Mouse (Mus musculus) left cerebral cortex, postnatal 14 days (tissue): ENCODE measurements around the gene Ptpn1. TPM values are rescaled to one million over a fixed set of nuclear protein-coding genes. Genes with fewer than 3 reads are reported as not detected.

Experiments used
- DNase-seq, 2 experiments: peaks; one replicate each; pipeline ENCODE4 v3.0.0; 2021 to 2022; ENCODE audit warnings: low spot score in 2 of 2, mixed read lengths in 1 of 2
- intact Hi-C: fragments of 180-260 bp; cut with DNase I; formaldehyde crosslinking; loops from one replicate; pipeline ENCODE4 v1.15.1; 2025
- total RNA-seq, 2 experiments: library from RNA; stranded (reverse); gene quantifications; 2 replicates each; pipeline ENCODE4 v1.2.3; 2021

The Ptpn1 gene
- total RNA-seq, 2 experiments from 2014 or later = 62.3 to 66.7 TPM

- intact Hi-C loops = no loop called here
- no peak for DNase-seq
These were observed 64.9 kb downstream of the Ptpn1 start for GRCm38 (mm10) chr2:167996672-167997215.

DNA sequence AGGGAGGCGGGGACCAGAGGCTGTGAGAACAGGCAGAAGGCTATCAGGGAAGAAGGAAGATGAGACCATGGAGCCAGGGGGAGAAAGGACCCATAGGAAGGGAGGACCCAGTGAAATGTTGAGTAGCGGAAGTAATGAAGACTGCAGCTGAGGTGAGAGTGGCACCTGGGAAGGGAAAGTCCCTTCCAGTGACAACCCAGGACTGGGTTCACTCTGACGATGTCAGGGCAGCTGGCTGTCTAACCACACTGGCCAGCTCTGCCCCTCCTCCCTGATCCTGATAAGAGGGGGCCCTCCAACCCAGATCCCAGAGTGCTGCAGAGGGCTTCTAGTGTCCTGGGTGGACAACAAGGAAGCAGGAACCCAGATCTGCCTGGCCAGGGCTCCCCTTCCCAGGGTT, 65.7 kb downstream of the Ptpn1 start:
- no peak for DNase-seq
- intact Hi-C loops = no loop called here

GRCm38 (mm10) chr2:167999145-167999743, 67.4 kb downstream of the Ptpn1 start:
- intact Hi-C loops = no loop called here
- no peak for DNase-seq

DNA sequence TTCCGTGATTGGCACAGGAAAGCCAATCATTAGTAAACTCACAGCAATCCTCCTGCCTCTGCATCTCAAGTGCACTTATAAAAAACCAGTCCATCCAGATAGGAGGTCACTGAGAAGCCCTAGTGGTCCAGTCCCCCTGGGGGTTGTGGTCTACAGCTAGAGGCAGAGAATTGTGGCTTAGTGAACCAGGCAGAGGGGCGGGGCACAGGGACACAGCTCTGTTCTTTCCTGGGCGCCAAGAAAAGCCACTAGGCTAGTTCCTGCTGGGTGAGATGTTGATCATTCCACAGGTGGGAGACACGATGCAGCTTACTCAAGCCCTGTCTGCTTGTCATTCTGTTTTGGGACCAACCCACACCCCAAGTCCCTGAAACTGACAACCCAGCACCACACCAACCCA, 70.3 kb downstream of the Ptpn1 start:
- DNase-seq = no peak
- intact Hi-C loops = no loop called here

DNA sequence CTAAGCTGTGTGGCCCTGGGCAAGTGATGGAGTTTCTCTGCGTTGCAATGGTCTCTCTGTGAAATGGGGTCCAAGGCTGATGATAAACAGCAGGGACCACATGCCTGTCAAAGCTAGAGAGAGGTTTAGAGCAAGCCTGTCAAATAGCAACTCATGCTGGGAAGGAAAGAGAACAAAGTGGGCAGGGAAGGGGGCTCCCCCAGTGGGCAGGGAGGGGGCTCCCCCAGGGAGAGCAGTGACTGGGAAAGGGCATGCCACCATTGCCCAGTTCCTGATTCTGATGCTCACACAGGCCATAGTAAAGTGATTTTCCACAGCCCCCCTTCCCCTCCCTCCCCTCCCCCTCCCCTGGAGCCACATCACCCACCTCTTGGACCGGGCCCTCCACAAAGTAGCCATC, 71.0 kb downstream of the Ptpn1 start:
- intact Hi-C loops = no loop called here
- DNase-seq = no peak

DNA sequence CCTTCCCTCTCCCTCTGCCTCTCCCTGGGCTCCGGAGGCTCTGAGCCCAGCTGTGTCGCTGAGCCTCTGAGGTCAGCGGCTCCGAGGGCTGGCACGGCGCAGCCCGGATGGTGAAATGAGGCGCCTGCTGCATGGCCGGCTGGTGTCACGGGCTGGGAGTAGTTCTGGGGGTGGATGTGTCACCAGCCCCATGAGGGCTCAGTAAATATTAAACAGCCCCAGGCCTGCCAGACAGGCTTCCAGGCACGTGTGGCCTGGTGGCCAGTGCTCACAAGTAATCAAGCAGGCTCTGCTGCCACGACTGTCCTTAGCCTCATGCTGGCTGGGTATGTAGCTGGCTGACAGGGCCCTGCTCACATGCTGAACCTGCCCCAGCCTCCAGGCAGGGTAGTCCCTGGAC, 71.6 kb downstream of the Ptpn1 start:
- DNase-seq = no peak
- intact Hi-C loops = no loop called here

GRCm38 (mm10) chr2:168004369-168004768, 72.5 kb downstream of the Ptpn1 start:
- no peak for DNase-seq
- intact Hi-C loops = no loop called here

DNA sequence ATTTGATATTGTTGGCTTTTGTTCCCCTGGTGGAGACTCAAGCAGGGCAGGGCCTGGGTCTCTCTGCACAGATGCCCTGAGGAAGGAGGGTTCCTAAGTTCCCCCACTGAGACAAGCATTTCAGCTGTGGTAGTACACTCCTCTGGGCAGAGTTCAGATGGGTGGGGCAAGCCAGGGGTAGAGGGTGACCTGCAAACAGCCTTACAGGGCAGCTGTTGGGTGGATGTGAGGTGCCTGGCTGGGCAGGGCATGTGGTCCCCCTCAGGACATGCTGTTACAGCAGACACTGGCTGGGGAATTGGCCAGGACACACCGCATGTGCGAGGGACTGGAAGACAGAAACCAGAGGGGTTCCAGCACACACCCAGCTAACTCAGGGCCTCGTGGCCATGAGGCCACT, 73.1 kb downstream of the Ptpn1 start:
- DNase-seq = no peak
- intact Hi-C loops = no loop called here

DNA sequence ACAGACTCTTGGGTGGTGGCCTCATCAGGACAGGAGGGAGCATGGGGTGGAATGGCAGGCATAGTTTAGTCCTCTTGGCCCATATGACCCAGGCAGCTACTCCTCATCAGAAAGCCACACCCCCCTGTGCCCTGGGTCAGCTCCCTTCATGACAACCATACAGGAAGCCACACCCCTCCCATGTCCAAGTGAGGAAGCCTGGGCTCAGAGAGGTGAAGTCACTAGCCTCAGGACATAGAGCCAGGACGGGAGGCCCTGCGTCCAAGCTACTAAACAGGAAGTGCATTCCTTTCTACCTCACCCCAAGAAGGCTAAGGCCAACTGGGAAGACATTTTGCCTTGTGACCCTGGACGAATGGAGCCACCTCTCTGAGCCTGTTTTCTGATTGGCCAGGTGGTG, 73.8 kb downstream of the Ptpn1 start:
- intact Hi-C loops = no loop called here
- no peak for DNase-seq

GRCm38 (mm10) chr2:168006489-168006888, 74.6 kb downstream of the Ptpn1 start:
- DNase-seq = no peak
- intact Hi-C loops = no loop called here

DNA sequence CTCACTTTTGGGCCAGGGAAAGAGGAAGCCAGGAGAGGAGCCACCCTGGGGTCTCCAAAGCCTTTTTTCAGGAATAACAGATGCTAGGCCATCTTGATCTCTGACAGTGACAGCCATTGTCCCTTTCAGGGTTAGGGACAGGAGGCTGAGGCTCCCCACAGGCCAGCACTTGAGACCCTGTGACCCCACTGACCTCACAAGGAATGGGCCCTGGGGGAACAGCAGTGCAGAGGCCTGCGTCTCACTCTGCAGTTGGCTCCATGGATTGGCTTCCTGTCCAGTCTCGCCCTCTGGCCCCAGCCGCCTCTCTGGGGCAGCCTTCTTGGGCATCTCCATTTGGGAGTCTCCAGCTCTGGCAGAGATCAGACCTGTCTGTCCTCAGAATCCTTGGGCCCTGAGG, 76.3 kb downstream of the Ptpn1 start:
- DNase-seq = no peak
- intact Hi-C loops = no loop called here

- intact Hi-C loops = loop anchor here (10.0 kb wide), 1 partner anchor 325 kb away; the partner anchor contains the start of genes Cebpb and Tmem189
- DNase-seq = peak; percentile 52 to 75
These were observed 78.2 kb downstream of the Ptpn1 start, which contains the start of gene Ripor3 for GRCm38 (mm10) chr2:168009936-168010668. Ripor3 (minus strand) TSS chr2:168010618.

GRCm38 (mm10) chr2:168010893-168011292, 79.0 kb downstream of the Ptpn1 start:
- intact Hi-C loops = loop anchor here (10.0 kb wide), 1 partner anchor 326 kb away; the partner anchor contains the start of genes Cebpb and Tmem189
- DNase-seq = no peak

DNA sequence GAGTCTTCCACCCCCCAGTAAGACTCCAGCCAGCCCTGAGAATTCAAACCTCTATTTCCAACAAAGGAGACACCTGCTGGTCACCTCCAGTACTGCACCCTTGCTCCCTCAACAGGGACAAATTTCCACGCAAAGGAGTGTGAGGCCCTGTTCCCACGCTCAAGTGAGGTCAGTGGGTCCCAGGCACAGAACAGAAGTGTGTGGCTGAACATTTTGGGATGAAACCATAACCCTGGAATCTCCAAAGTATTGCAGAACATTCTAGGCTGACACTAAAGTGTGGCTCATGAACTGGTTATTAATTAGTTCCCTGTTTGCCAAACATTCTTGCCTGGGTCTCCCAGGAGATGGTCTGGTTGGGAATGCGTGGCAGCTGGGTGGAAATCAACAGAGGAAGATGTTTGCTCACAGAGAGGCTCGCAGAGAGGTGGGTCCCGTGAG, 85.1 kb downstream of the Ptpn1 start:
- intact Hi-C loops = loop anchor here (10.0 kb wide), 1 partner anchor 332 kb away; the partner anchor contains the start of genes Cebpb and Tmem189

DNA sequence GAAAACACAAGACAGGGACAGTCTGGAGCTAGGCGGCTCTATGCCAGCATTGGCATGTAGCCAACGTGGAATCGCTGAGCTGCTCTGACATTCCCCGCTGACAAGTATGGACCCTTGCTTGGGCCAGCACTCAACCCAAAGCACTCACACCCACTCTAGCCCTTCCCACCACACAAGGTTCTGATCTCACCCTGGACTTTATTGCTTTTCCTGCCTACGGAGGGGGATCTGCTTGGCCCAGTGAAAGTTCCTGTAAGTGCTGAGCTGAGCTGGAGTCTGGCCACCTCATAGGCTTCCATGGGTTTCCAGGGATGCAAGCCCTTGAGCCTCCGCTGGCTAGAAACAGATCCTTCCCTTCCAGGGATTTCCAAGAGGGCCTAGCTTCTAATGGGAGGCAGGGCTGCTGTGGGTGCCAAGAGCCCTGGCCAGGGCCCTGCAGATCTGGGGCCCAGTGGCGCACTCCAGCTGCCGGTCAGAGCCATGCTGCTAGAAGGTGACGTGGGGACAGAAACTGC, 87.4 kb downstream of the Ptpn1 start:
- intact Hi-C loops = loop anchor here (10.0 kb wide), 1 partner anchor 334 kb away; the partner anchor contains the start of genes Cebpb and Tmem189
- DNase-seq = peak; percentile 32 to 34

More for the DNA sequence above, 85.1 kb downstream of the Ptpn1 start:
- peak; percentile 69 to 79 for DNase-seq

- DNase-seq = no peak
- intact Hi-C loops = no loop called here
These were observed 92.0 kb downstream of the Ptpn1 start for GRCm38 (mm10) chr2:168023763-168024402.

- intact Hi-C loops = no loop called here
- DNase-seq = peak; percentile 74 to 86
These were observed 93.3 kb downstream of the Ptpn1 start for GRCm38 (mm10) chr2:168025174-168025573.

DNA sequence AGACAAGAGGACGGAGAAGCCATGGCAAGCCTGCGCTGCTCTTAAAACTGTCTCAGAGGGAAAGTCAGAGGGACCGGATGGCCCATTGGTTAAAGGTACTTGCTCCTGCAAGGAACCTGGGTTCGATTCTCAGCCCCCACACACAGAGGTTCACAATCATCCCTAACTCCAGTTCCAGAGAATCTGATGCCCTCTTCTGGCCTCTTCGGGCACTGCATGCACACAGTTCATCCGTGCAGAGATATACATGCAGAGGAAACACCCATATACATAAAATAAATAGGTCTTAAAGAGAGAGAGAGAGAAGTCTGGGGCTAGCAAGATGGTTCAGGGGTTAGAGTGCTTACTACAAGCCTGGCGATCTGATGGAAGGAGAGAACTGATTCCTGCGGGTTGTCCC, 94.0 kb downstream of the Ptpn1 start:
- DNase-seq = no peak
- intact Hi-C loops = no loop called here

DNA sequence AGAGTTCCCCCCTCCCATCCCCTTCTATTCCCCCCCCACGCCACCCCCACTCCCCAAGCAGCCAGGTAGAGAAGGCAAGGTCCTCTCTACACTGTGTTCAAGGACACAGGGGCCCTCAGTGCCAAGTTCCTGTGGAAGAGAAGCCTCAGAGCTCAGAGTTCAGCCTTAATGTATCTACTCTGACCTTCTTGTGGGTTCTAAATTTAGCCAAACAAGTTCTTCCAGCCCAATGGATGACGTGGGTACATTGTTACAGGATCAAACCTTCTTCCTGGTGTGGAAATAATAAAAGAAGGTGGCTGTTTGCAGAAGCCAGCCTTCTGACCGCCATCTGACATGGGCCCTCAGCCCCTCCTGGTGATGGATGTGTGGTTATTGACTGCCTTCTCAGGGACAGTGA, 94.6 kb downstream of the Ptpn1 start:
- DNase-seq = no peak
- intact Hi-C loops = no loop called here

- no peak for DNase-seq
- intact Hi-C loops = no loop called here
These were observed 96.5 kb downstream of the Ptpn1 start for GRCm38 (mm10) chr2:168028376-168028775.
